Mouse (Mus musculus) spleen, adult 2 months (tissue): ENCODE measurements around the gene Insyn1.

Experiments
- CTCF ChIP-seq: fragments of 200-500 bp; IDR thresholded peaks from 2 replicates; pipeline ENCODE4 v1.5.1; 2011; ENCODE audit warnings: mild to moderate bottlenecking, inconsistent platforms; ENCODE audit not compliant: insufficient read depth, insufficient read length, insufficient replicate concordance; ENCODE audit errors: extremely low read depth
- POLR2A ChIP-seq: fragments of 200-500 bp; IDR thresholded peaks from 2 replicates; pipeline ENCODE4 v1.6.1; 2011; ENCODE audit warnings: low read depth, low read length, inconsistent platforms

DNA sequence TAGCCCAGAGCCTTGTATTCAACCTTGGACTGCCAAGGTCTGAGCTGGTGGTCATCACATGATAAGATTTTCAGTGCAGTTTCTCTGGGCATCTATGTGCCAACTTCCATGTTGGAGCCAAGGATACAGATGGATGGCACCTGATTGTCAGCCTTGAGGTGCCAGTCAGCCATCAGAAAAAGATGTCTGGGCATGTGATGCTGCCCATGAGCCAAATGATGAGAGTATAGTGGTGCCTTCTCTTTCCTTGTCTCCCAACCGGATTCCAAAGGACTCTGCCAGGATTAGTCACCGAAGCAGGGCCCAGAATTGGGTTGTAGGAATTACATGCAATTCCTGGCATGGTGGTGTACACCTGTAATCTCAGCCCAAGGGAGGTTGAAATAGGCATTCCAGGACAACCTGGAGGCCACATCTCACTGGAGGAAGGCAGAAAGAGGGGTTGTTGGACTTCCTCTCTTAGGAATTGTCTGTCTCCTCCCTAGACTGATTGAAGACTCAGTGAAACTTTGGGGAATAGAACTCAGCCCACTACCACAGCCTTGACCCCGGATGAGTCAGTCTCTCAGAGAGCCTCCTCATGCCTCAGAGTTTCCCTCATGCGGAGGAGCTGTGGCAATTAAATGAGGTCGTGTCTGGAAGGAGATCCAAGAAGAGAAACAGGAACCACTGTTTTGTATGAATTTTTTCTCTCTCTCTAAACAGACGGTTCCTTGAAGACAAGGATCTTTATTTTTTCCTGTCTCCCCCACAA is 46.9 kb upstream of the Insyn1 start:
- no peak for TF ChIP-seq CTCF
- no peak for TF ChIP-seq POLR2A
